Mouse (Mus musculus) limb, embryonic 14.5 days (tissue): ENCODE measurements around the gene Dennd4c. TPM values are rescaled to one million over a fixed set of nuclear protein-coding genes. Genes with fewer than 3 reads are reported as not detected.

Experiments used
- ATAC-seq: fragments of 200-750 bp; cut with Nextera tagmentation; 2 replicates; pipeline ENCODE4 v1.8.0; 2017; ENCODE audit warnings: low read depth, moderate number of reproducible peaks, moderate TSS enrichment; ENCODE audit not compliant: low FRiP score
- DNase-seq: peaks from one replicate; pipeline ENCODE4 v3.0.0-alpha.2; 2015; ENCODE audit warnings: low spot score
- H3K27ac ChIP-seq: fragments of 300-500 bp; sonication (generic); replicated peaks from 2 replicates; pipeline ENCODE4 v1.5.1; 2014; ENCODE audit warnings: low read depth, mild to moderate bottlenecking, low read length, moderate library complexity, mixed read lengths
- H3K27me3 ChIP-seq: fragments of 300-500 bp; sonication (generic); 2 replicates; pipeline ENCODE4 v1.6.1; 2014; ENCODE audit warnings: low read length, mixed read lengths; ENCODE audit not compliant: control insufficient read depth, insufficient read depth
- H3K36me3 ChIP-seq: fragments of 300-500 bp; sonication (generic); 2 replicates; pipeline ENCODE4 v1.6.1; 2014; ENCODE audit warnings: mild to moderate bottlenecking, low read length, moderate library complexity, mixed read lengths; ENCODE audit not compliant: control insufficient read depth, insufficient read depth
- H3K4me1 ChIP-seq: fragments of 300-500 bp; sonication (generic); 2 replicates; pipeline ENCODE4 v1.6.1; 2014; ENCODE audit warnings: antibody characterized with exemption, low read length, mixed read lengths; ENCODE audit not compliant: control insufficient read depth, insufficient read depth
- H3K4me2 ChIP-seq: fragments of 300-500 bp; sonication (generic); replicated peaks from 2 replicates; pipeline ENCODE4 v1.6.1; 2014; ENCODE audit warnings: low read depth, mild to moderate bottlenecking, low read length, moderate library complexity; ENCODE audit not compliant: severe bottlenecking
- H3K4me3 ChIP-seq: fragments of 300-500 bp; sonication (generic); replicated peaks from 2 replicates; pipeline ENCODE4 v1.5.1; 2014; ENCODE audit warnings: low read length
- H3K9ac ChIP-seq: fragments of 300-500 bp; sonication (generic); 2 replicates; pipeline ENCODE4 v1.6.1; 2014; ENCODE audit warnings: mild to moderate bottlenecking, low read depth, low read length, moderate library complexity; ENCODE audit not compliant: severe bottlenecking
- H3K9me3 ChIP-seq: fragments of 300-500 bp; sonication (generic); 2 replicates; pipeline ENCODE4 v1.6.1; 2016; ENCODE audit warnings: low read length; ENCODE audit not compliant: control insufficient read depth
- POLR2A ChIP-seq: fragments of 200-500 bp; IDR thresholded peaks from 2 replicates; pipeline ENCODE4 v1.8.0; 2012; ENCODE audit warnings: inconsistent platforms, mild to moderate bottlenecking, moderate library complexity, borderline replicate concordance; ENCODE audit not compliant: insufficient read depth, insufficient read length; ENCODE audit errors: extremely low read depth
- WGBS: fragments of 180-500 bp; shearing (Covaris S2); extraction: QIAGEN DNeasy Blood & Tissue Kit; methylation state at CpG from one replicate; pipeline ENCODE4 v1.1.7; 2014; 5-methylcytosine and 5-hydroxymethylcytosine counted together
- polyA plus RNA-seq, 2 experiments: library from polyadenylated mRNA; depleted of rRNA in 1 of 2; stranded (reverse) in 1 of 2; unstranded in 1 of 2; fragments of >200 nt; fragmentation: Nextera tagmentation in 1 of 2; extraction: Ambion mirVana in 1 of 2; gene quantifications; 2 replicates each; pipeline versions ENCODE4 v1.2.1 to v1.2.3; 2012 to 2014

The Dennd4c gene
- polyA plus RNA-seq, 2 experiments: 8.7 to 11.9 TPM

DNA sequence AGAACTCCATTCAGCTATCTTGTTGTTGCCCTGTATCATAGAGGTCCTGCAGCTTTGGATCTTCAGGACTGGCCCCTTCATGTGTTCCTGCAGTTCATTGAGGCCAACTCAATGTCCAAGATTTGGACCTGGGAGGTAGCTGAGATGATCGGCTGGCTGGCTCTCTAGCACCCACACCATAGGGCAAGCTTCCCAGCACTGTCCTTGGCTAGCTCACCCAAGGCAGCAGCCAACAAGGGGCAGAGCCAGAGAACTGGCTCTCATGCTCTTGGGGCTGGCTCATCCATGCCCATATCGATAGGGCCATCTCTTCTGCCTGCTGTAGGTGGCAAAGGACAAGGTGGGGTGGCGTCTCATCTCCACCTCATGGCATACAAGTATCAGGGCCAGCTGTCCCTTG lies 97.0 kb downstream of the Dennd4c start:
- Histone ChIP-seq H3K9ac (no peak overlapping the region), H3K4me1 (no peaks in the 10 kb centered on the region), H3K4me2 (no peak overlapping the region), H3K27me3 (no peaks in the 10 kb centered on the region), H3K9me3 (no peaks in the 10 kb centered on the region), H3K36me3 (peaks cover 57% of the 10 kb centered on the region), H3K27ac (no peak overlapping the region), H3K4me3 (no peak overlapping the region)
- no peak for DNase-seq
- TF ChIP-seq POLR2A: no peak
- ATAC-seq: no peak
- WGBS: 94% methylated on average over 3 of the region's 3 CpGs

DNA sequence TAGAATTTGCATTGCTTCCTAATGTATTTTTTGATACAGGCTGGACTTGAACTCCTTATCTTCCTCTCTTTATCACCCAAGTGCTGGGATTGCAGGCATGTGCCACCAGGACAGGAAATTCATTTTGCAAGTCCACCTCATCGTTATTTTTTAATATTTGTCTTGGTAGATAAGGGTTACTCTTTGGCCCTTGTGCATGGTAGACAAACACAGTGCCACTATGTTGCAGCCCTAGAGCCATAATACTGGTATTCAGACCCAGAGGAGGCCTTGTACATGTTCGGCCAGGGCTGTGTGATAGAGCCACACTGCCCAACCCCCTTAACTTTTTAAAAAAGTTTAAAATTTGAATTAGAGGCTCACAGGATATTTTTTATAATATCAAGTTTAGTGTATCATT lies 98.9 kb downstream of the Dennd4c start:
- 97% methylated on average over 2 of the region's 2 CpGs for WGBS
- H3K4me1 ChIP-seq: no peaks in the 10 kb centered on the region
- peaks cover 57% of the 10 kb centered on the region for H3K36me3 ChIP-seq
- no peaks in the 10 kb centered on the region for H3K9me3 ChIP-seq
- H3K27ac ChIP-seq: no peak overlapping the region
- H3K27me3 ChIP-seq: no peaks in the 10 kb centered on the region
- TF ChIP-seq POLR2A: no peak
- no peak for DNase-seq
- ATAC-seq: no peak
- H3K4me2 ChIP-seq: no peak overlapping the region
- H3K9ac ChIP-seq: no peak overlapping the region
- no peak overlapping the region for H3K4me3 ChIP-seq

DNA sequence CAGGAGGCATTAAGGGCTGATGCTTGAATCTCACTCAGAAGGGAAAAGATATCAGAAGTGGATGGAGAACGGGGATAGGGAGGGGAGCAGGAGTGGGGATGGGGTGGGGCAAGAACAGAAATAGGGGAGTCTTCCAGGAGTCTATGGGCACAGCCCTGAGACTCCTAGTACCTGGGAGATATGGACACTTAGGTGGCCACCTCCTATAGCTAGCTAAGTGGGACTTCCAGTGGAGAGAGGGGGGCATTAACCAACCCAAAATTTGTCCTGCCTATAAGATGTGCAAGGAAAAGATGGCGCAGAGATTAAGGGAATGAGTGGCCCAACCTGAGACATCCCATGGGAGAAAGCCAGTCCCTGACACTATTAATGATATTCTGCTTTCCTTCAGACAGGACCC lies 103.0 kb downstream of the Dennd4c start:
- Histone ChIP-seq H3K36me3 (peaks cover 63% of the 10 kb centered on the region), H3K4me2 (no peak overlapping the region), H3K4me3 (no peak overlapping the region), H3K9ac (no peak overlapping the region), H3K27ac (no peak overlapping the region), H3K9me3 (no peaks in the 10 kb centered on the region), H3K27me3 (no peaks in the 10 kb centered on the region), H3K4me1 (no peaks in the 10 kb centered on the region)
- no peak for TF ChIP-seq POLR2A
- no peak for DNase-seq
- WGBS: 88% methylated on average over 2 of the region's 2 CpGs
- ATAC-seq: no peak

DNA sequence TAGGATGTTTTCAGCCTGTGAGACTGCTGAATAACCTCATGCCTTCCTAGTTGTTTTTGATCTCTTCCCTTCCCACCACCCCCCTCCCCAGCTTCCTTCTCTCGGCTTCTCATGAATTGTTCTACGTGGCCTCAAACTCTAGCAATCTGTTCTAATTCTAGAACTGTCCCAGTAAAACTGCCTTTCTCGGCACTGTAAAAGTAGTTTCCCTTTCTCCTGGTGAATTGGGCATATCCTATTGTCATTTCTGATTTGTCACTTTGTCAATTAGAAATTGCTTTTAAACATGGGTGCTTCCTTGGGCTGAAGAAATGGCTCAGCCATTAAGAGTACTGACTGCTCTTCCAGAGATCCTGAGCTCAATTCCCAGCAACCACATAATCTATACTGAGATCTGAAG lies 103.7 kb downstream of the Dennd4c start:
- peaks cover 57% of the 10 kb centered on the region for H3K36me3 ChIP-seq
- no peak overlapping the region for H3K4me3 ChIP-seq
- no peaks in the 10 kb centered on the region for H3K9me3 ChIP-seq
- no peak for DNase-seq
- no peak for ATAC-seq
- 64% methylated on average over 3 of the region's 3 CpGs for WGBS
- H3K9ac ChIP-seq: no peak overlapping the region
- no peak overlapping the region for H3K4me2 ChIP-seq
- no peak for TF ChIP-seq POLR2A
- no peak overlapping the region for H3K27ac ChIP-seq
- H3K4me1 ChIP-seq: no peaks in the 10 kb centered on the region
- H3K27me3 ChIP-seq: no peaks in the 10 kb centered on the region

DNA sequence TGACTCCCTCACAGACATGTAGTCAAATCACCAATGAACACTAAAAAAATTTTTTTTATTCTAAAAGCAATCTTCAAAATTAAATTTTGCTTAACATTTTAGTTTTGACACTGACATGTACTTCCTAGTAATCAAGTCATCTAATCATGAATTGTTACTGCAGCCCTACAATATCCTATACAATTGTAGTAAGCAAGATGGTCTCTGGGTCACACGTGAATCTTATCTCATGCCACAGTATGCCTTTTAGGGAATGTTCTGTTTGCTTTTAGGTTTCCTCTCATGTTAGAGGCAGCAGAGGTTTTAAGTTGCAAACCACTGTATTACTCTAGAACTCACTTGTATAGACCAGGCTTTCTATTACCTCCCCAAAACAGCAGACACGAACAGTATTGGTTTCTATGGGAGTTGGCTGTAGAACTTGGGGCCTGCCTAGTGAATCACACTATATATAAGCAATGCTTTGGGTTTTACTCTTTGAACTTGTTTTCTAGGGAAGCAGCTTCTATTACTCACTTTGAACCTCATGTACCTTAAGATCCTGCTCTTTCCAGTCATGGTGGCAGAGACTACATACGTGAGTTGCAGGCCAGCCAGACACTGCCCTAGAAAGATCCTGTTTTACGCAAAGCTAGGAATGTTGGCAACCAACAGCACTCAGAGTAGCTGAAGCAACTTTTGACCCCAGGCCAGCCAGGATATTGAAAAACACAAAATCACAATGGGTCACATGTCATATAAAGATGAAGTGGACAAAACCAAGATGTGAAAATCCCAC lies 104.6 kb downstream of the Dennd4c start:
- ATAC-seq (no peak), DNase-seq (no peak)
- Histone ChIP-seq H3K9me3 (no peaks in the 10 kb centered on the region), H3K36me3 (peaks cover 50% of the 10 kb centered on the region), H3K4me3 (no peak overlapping the region), H3K27me3 (no peaks in the 10 kb centered on the region), H3K4me1 (peaks cover 2% of the 10 kb centered on the region; the same call in 1 of the 2 replicates), H3K9ac (no peak overlapping the region), H3K27ac (no peak overlapping the region), H3K4me2 (no peak overlapping the region)
- WGBS: 88% methylated on average over 4 of the region's 4 CpGs
- no peak for TF ChIP-seq POLR2A
